Comparison of ENCODE assay signal across 8 mouse cellular contexts in genomic region chr19:25000153-25000552, GRCm38 (mm10). TPM values are rescaled to one million over a fixed set of nuclear protein-coding genes. Genes with fewer than 3 reads are reported as not detected.
DNase-seq lines count a peak whose midpoint lies in the region; ATAC-seq lines count a peak whose summit lies in the region.

No protein-coding gene starts in this region.

- H3K27ac ChIP-seq in lung, embryonic 15.5 days, result no peak overlapping the region
- no peak overlapping the region for H3K27ac ChIP-seq in forebrain, embryonic 11.5 days (ENCODE audit: low read depth, low read length)
- no peak overlapping the region for H3K27ac ChIP-seq in neural tube, embryonic 12.5 days

- H3K4me3 ChIP-seq in lung, embryonic 15.5 days, result peak overlapping the region; percentile 68
- H3K4me3 ChIP-seq in forebrain, embryonic 11.5 days (ENCODE audit: low read depth, low read length), result peak overlapping the region; percentile 68; the same call in 1 of the 2 replicates
- H3K4me3 ChIP-seq in neural tube, embryonic 12.5 days, result no peak overlapping the region; the same call in 1 of the 2 replicates

- peaks cover 20% of the 10 kb centered on the region for H3K4me1 ChIP-seq in lung, embryonic 15.5 days
- 0 out of 2 replicates have a peak, but pooled peaks cover 2% of the 10 kb centered on the region for H3K4me1 ChIP-seq in forebrain, embryonic 11.5 days (replicated peaks; ENCODE audit: control insufficient read depth, insufficient read depth, low read length)
- 0 out of 2 replicates have a peak, but pooled peaks cover 3% of the 10 kb centered on the region for H3K4me1 ChIP-seq in neural tube, embryonic 12.5 days

- peak overlapping the region; percentile 98 for H3K4me2 ChIP-seq in lung, embryonic 15.5 days
- H3K4me2 ChIP-seq in forebrain, embryonic 11.5 days (ENCODE audit: low read depth, low read length, severe bottlenecking), result no peak overlapping the region
- H3K4me2 ChIP-seq in neural tube, embryonic 12.5 days (replicated peaks), result peak overlapping the region; percentile 100

- H3K9ac ChIP-seq in lung, embryonic 15.5 days, result no peak overlapping the region
- H3K9ac ChIP-seq in forebrain, embryonic 11.5 days (ENCODE audit: low read length), result no peak overlapping the region
- H3K9ac ChIP-seq in neural tube, embryonic 12.5 days, result no peak overlapping the region

- 12% methylated on average over 9 of the region's 9 CpGs for WGBS in lung, embryonic 15.5 days
- 40% methylated on average over 9 of the region's 9 CpGs for WGBS in forebrain, embryonic 11.5 days
- 35% methylated on average over 9 of the region's 9 CpGs for WGBS in neural tube, embryonic 12.5 days

- peaks cover 34% of the 10 kb centered on the region for H3K27me3 ChIP-seq in lung, embryonic 15.5 days
- H3K27me3 ChIP-seq in forebrain, embryonic 11.5 days (ENCODE audit: control insufficient read depth, insufficient read depth, low read length), result peaks cover 44% of the 10 kb centered on the region
- H3K27me3 ChIP-seq in neural tube, embryonic 12.5 days (replicated peaks), result peaks cover 63% of the 10 kb centered on the region

- no peaks in the 10 kb centered on the region for H3K9me3 ChIP-seq in lung, embryonic 15.5 days
- H3K9me3 ChIP-seq in forebrain, embryonic 11.5 days (ENCODE audit: control insufficient read depth, low read length), result no peaks in the 10 kb centered on the region
- H3K9me3 ChIP-seq in neural tube, embryonic 12.5 days, result no peaks in the 10 kb centered on the region

- H3K36me3 ChIP-seq in lung, embryonic 15.5 days, result no peaks in the 10 kb centered on the region
- H3K36me3 ChIP-seq in forebrain, embryonic 11.5 days (ENCODE audit: control insufficient read depth, insufficient read depth, low read length), result no peaks in the 10 kb centered on the region
- no peaks in the 10 kb centered on the region for H3K36me3 ChIP-seq in neural tube, embryonic 12.5 days

- no peak for DNase-seq in lung, postnatal 25 days (ENCODE audit: low spot score)
- no peak for DNase-seq in forebrain, embryonic 11.5 days (ENCODE audit: low spot score)
- peak; percentile 51 to 57 for DNase-seq in kidney, postnatal 36 days
- DNase-seq in right cerebral cortex, adult 2 months (ENCODE audit: low spot score in 2 of 2), result no peak
- DNase-seq in MN1 (ENCODE audit: low spot score), result no peak
- DNase-seq in spleen, adult 12 weeks (ENCODE audit: low spot score), result no peak

- ATAC-seq in lung, embryonic 15.5 days (ENCODE audit: borderline replicate concordance, extremely low read depth, low FRiP score, low TSS enrichment), result no peak
- ATAC-seq in forebrain, embryonic 11.5 days (replicated peaks; ENCODE audit: low FRiP score), result no peak
- ATAC-seq in neural tube, embryonic 12.5 days (ENCODE audit: low FRiP score, low read depth), result no peak

RNA-seq across cellular contexts. Expression of gene Dock8, which starts 0.8 kb away (rescaled TPM):
- 4.2 and 4.5 TPM in 2 replicates for polyA plus RNA-seq in lung, embryonic 15.5 days (2015; fragmentation: Nextera tagmentation; extraction: Ambion mirVana)
- polyA plus RNA-seq in forebrain, embryonic 11.5 days (2014; fragmentation: Nextera tagmentation; extraction: Ambion mirVana), result 1.3 and 1.6 TPM in 2 replicates
- 0.66 and 1.1 TPM in 2 replicates for polyA plus RNA-seq in neural tube, embryonic 12.5 days (2016; fragmentation: Nextera tagmentation; extraction: Ambion mirVana)

RNA-seq across cellular contexts. Expression of gene Cbwd1, which starts 38.7 kb away (rescaled TPM):
- 18.8 and 18.9 TPM in 2 replicates for polyA plus RNA-seq in lung, embryonic 15.5 days (2015; fragmentation: Nextera tagmentation; extraction: Ambion mirVana)
- 21.6 and 22.2 TPM in 2 replicates for polyA plus RNA-seq in forebrain, embryonic 11.5 days (2014; fragmentation: Nextera tagmentation; extraction: Ambion mirVana)
- polyA plus RNA-seq in neural tube, embryonic 12.5 days (2016; fragmentation: Nextera tagmentation; extraction: Ambion mirVana), result 22.2 and 22.4 TPM in 2 replicates

Comparison
In these comparisons a context has a peak if more than half of its experiments do, and no peak if none do; other contexts are left out.
1. DNase-seq: peak in kidney, postnatal 36 days (2 of 2); none in lung, postnatal 25 days (single experiment), forebrain, embryonic 11.5 days (single experiment), right cerebral cortex, adult 2 months (0 of 2), MN1 (single experiment) and spleen, adult 12 weeks (single experiment).